Mouse (Mus musculus): Measurements from ENCODE around the gene Il21r.

DNA sequence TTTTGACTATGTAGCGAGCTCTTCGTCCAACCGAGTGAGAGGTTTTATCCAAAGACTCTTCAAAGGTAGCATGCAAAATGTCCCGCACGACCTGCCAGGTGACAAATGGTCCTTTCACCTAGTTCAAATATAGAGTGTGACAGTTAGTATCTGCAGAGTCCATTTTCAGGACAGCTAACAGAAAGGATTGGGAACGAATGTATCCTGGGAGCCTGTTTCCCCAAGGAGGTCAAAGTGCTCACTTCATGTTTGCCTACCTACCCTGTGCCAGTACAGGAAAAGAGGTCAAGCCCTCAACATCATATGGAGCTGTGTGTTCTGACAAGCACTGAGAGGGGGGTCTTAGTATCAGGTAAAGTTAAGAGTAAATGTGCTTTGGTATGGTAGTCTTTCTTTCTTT is 54.3 kb downstream of the Il21r start:
- TF ChIP-seq POLR2A (IDR thresholded peaks at IDR 0.05; ENCODE audit: insufficient read depth, low read depth, low read length) = no peak
- TF ChIP-seq CTCF (IDR thresholded peaks at IDR 0.05; ENCODE audit: insufficient read depth, low read depth, low read length) = no peak
